Mouse (Mus musculus) midbrain, embryonic 16.5 days (tissue): ENCODE measurements around the gene Prokr1. TPM values are rescaled to one million over a fixed set of nuclear protein-coding genes. Genes with fewer than 3 reads are reported as not detected.

ENCODE experiments used
- ATAC-seq: fragments of 200-750 bp; cut with Nextera tagmentation; 2 replicates; pipeline ENCODE4 v1.8.0; 2017; ENCODE audit warnings: moderate TSS enrichment
- H3K27ac ChIP-seq: fragments of 300-500 bp; sonication (generic); 2 replicates; pipeline ENCODE4 v1.5.1; 2014; ENCODE audit warnings: mild to moderate bottlenecking, low read length, mixed read lengths
- H3K27me3 ChIP-seq: fragments of 300-500 bp; sonication (generic); 2 replicates; pipeline ENCODE4 v1.6.1; 2014; ENCODE audit warnings: low read depth, low read length, mixed read lengths; ENCODE audit not compliant: control insufficient read depth, insufficient read depth
- H3K36me3 ChIP-seq: fragments of 300-500 bp; sonication (generic); 2 replicates; pipeline ENCODE4 v1.6.1; 2014; ENCODE audit warnings: mild to moderate bottlenecking, low read length, moderate library complexity, mixed read lengths; ENCODE audit not compliant: control insufficient read depth, insufficient read depth
- H3K4me1 ChIP-seq: fragments of 300-500 bp; sonication (generic); 2 replicates; pipeline ENCODE4 v1.6.1; 2014; ENCODE audit warnings: mild to moderate bottlenecking, low read length, mixed read lengths; ENCODE audit not compliant: control insufficient read depth, insufficient read depth
- H3K4me2 ChIP-seq: fragments of 300-500 bp; sonication (generic); 2 replicates; pipeline ENCODE4 v1.6.1; 2014; ENCODE audit warnings: mild to moderate bottlenecking, low read length, mixed read lengths
- H3K4me3 ChIP-seq: fragments of 300-500 bp; sonication (generic); 2 replicates; pipeline ENCODE4 v1.5.1; 2014; ENCODE audit warnings: low read depth, mild to moderate bottlenecking, low read length, moderate library complexity, mixed read lengths
- H3K9ac ChIP-seq: fragments of 300-500 bp; sonication (generic); 2 replicates; pipeline ENCODE4 v1.6.1; 2014; ENCODE audit warnings: low read depth, low read length, mixed read lengths
- H3K9me3 ChIP-seq: fragments of 300-500 bp; sonication (generic); replicated peaks from 2 replicates; pipeline ENCODE4 v1.6.1; 2014; ENCODE audit warnings: mild to moderate bottlenecking, low read length, mixed read lengths; ENCODE audit not compliant: control insufficient read depth, poor library complexity, severe bottlenecking
- WGBS: fragments of 180-500 bp; shearing (Covaris S2); extraction: QIAGEN DNeasy Blood & Tissue Kit; methylation state at CpG from one replicate; pipeline ENCODE4 v1.1.7; 2014; 5-methylcytosine and 5-hydroxymethylcytosine counted together
- polyA plus RNA-seq: library from polyadenylated mRNA; unstranded; fragments of >200 nt; fragmentation: Nextera tagmentation; extraction: Ambion mirVana; gene quantifications from 2 replicates; pipeline ENCODE4 v1.2.1, GENCODE M21; 2015

The Prokr1 gene
- polyA plus RNA-seq, 1 experiment from 2014 or later: 1.6 TPM

DNA sequence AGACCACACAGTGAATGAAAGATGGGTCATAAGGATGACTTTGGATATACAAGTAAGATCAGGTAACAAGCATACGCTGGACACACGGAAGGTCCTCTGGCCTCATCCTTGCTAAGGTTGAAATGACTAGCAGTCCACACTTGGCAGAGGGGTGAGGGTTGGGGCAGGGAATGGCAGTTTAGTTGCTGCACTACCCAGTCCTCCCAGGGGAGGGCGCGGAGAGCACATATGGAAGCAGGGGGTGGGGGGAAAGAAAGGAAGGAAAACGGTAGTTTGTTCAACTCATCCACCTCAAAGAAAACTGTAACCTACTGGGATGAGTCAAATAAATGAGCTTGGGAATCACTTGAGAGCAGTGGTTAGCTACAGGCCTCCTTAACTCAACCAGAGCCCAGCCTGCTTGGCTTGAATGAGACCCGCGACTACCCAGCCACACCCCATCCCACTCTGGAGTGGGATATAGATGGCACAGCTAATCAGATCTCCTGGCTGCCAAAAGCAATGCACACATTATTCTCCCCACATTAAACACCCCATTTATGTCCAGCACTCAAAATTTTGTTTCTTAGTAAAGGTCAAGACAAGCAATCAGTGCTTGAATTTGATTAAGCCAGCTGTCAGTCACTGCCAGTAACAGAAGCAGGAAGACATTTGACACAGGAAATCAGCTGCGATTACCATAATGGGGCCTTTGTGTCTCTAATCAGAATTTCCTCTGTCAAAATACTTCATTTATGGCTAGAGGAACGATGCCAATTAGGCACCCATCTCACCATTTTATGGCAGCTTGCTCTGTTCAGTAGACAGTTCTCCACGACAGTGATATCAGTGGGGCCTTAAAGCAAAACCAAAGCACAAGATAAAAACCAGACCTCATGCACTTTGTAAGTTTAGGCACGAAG is 24.5 kb upstream of the Prokr1 start:
- Histone ChIP-seq H3K4me2 (no peak overlapping the region; the same call in 1 of the 2 replicates), H3K9ac (no peak overlapping the region), H3K27me3 (no peaks in the 10 kb centered on the region), H3K4me3 (no peak overlapping the region), H3K4me1 (no peaks in the 10 kb centered on the region), H3K36me3 (no peaks in the 10 kb centered on the region), H3K9me3 (no peaks in the 10 kb centered on the region), H3K27ac (no peak overlapping the region)
- WGBS: 66% methylated on average over 11 of the region's 11 CpGs
- no peak for ATAC-seq

DNA sequence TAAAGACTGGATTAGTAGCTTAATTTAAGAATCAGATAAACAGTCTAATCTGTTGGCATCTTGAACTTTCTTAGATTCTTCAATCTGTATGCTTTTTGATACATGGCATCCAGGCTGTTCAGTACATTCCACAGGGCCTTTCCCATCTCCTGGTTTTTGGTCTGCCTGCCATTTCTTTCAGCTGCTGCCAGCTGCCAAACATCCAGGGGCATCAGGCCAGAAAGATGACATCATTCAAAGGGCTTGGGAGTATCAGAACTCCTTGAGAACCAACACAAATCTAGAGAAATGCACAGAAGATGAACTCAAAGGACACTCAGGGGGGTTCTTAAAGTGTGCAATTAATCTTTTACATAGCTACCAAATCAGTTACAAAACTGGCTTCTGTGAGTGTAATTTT is 9.3 kb upstream of the Prokr1 start:
- H3K4me2 ChIP-seq: no peak overlapping the region
- no peaks in the 10 kb centered on the region for H3K36me3 ChIP-seq
- H3K4me3 ChIP-seq: no peak overlapping the region
- H3K9ac ChIP-seq: no peak overlapping the region
- no peaks in the 10 kb centered on the region for H3K27me3 ChIP-seq
- H3K27ac ChIP-seq: no peak overlapping the region
- ATAC-seq: no peak
- no peaks in the 10 kb centered on the region for H3K9me3 ChIP-seq
- peaks cover 4% of the 10 kb centered on the region; the same call in 1 of the 2 replicates for H3K4me1 ChIP-seq

DNA sequence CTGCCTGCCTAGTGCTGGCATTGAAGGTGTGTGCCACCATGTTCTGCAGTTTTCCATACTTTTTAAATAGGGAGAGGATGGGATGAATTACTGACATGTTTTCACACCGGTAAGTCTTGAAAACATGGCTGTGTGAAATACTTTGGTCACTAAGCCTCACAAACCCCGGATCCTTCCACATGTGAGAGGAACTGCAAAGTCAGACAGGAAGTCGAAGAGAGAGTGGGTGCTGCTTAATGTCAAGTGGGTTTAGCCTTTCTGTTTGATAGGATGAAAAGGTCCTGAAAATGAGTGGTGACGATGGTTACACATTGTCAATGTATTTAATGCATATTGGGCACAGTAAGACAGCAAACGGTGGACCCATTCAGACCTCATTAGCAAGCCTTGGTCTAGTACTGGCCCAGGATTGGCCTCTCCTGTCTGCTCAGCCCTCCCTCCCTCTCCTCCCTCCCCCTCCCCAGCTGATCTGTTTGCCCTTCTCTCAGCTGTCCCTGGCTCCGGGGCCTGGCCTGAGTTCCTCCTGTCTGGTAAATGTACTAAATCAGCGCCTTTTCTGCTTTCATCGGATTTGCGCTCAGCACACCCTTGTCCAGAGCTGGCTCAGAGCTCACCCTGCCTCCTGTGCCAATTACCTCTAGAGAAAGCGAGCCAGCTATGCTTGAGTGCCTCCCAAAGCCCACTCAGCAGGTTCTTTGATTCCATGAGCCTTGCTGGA is 6.7 kb upstream of the Prokr1 start:
- H3K27me3 ChIP-seq: no peaks in the 10 kb centered on the region
- 23% methylated on average over 10 of the region's 10 CpGs for WGBS
- H3K9ac ChIP-seq: no peak overlapping the region
- peaks cover 4% of the 10 kb centered on the region; the same call in 1 of the 2 replicates for H3K4me1 ChIP-seq
- no peak overlapping the region for H3K4me3 ChIP-seq
- H3K4me2 ChIP-seq: no peak overlapping the region
- ATAC-seq: peak; percentile 68
- no peak overlapping the region for H3K27ac ChIP-seq
- H3K36me3 ChIP-seq: no peaks in the 10 kb centered on the region
- H3K9me3 ChIP-seq: no peaks in the 10 kb centered on the region

DNA sequence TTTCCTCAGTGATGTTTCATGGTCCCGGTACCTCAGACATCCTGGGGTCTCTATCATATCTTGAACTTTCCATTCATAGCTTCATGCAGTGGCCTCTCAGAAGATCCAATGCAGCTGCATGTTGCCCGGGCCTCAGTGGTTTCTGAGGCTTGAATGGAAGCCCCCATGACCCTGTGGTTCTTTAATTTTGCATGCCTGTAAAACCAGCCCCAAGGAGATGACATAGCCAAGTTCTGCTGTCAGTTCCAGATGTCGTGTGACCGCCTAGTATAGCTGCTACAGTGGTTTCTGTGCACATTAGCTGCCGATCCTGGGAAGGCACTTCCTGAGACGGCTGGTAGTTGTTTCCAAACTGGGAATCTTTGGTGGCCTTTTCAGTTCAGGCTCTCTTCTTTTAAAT is 3.6 kb upstream of the Prokr1 start:
- Histone ChIP-seq H3K9ac (no peak overlapping the region), H3K36me3 (no peaks in the 10 kb centered on the region), H3K27me3 (no peaks in the 10 kb centered on the region), H3K4me2 (no peak overlapping the region), H3K4me1 (peaks cover 9% of the 10 kb centered on the region; the same call in 1 of the 2 replicates), H3K4me3 (no peak overlapping the region), H3K9me3 (no peaks in the 10 kb centered on the region), H3K27ac (no peak overlapping the region)
- WGBS: 86% methylated on average over 6 of the region's 6 CpGs
- no peak for ATAC-seq

DNA sequence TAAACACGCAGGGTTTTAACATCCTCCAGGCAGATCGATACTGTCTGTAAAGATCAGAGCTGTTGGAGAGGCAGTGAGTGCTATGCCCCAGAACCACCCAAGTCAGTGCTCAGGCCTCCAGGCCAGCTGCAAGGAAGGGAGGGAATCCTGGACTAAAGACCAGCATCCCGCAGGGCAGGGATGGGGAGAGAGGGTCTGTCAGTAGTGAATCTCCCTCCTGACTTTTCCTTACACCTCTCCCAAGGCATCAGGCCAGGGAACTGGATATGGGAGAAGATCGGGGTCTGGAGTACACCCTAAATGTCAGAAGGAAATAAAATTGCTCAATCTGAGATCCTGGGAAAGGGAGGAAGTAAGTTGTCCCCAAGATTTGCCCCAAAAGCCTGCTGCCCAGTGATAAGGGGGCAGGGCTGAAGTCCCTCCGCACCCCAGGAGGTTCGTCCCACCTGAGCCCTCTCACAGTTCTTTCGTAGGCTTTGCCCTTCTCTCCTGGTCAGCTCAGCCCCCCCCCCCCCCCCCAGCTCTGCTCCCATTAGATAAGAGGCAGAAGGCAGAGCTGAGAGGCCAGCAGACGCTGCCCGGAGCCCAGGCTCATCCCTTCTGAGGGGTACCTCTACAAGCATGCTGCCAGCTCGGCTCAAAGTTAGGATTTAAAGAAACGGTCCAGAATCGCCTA is 687 bp downstream of the Prokr1 start:
- Histone ChIP-seq H3K9me3 (no peaks in the 10 kb centered on the region), H3K9ac (peak overlapping the region; percentile 65), H3K4me1 (peaks cover 5% of the 10 kb centered on the region; the same call in 1 of the 2 replicates), H3K4me2 (peak overlapping the region; percentile 73), H3K36me3 (no peaks in the 10 kb centered on the region), H3K4me3 (peak overlapping the region; percentile 52), H3K27me3 (no peaks in the 10 kb centered on the region), H3K27ac (no peak overlapping the region)
- WGBS: 10% methylated on average over 12 of the region's 12 CpGs
- ATAC-seq: peak; percentile 47

DNA sequence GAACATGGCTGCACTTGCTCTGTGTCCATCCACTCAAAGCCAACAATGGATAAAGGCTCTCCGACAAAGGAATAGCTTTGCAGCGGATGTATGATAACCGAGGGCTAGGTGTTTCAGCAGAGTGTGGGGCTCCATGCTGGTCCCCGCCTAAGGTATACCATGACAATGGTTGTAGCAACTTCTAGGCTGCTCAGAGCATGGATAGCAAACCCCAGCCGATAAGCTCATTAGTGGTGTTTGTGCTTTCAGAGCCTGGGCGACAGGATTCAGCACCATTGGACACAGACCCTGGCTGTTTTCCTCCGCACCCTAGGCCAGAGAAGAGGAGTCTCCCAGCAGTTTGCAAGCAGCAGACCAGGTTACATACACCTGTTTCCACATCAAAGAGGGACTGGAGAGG is 6.6 kb downstream of the Prokr1 start:
- WGBS: 85% methylated on average over 7 of the region's 7 CpGs
- no peak overlapping the region for H3K27ac ChIP-seq
- H3K9ac ChIP-seq: no peak overlapping the region
- H3K27me3 ChIP-seq: no peaks in the 10 kb centered on the region
- H3K4me1 ChIP-seq: no peaks in the 10 kb centered on the region
- H3K9me3 ChIP-seq: no peaks in the 10 kb centered on the region
- H3K36me3 ChIP-seq: no peaks in the 10 kb centered on the region
- ATAC-seq: no peak
- no peak overlapping the region for H3K4me3 ChIP-seq
- no peak overlapping the region for H3K4me2 ChIP-seq

DNA sequence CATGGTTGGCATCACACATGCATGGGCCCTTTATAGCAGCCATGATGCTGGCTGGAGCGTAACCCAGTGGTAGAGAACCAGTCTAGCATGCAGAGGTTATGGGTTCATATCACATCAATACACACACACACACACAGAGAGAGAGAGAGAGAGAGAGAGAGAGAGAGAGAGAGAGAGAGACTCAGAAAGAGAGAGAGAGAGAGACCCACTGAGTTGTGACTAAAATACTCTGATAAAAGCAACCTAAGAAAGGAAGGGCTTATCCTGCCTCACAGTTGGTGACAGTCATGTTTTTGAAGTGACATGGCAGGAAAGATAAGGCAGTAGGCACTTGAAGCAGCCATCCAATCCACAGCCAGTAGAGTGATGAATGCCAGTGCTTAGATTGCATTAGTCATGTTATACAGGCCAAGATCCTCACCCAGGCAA is 7.3 kb downstream of the Prokr1 start:
- WGBS: 100% methylated on average over 1 of the region's 1 CpGs
- Histone ChIP-seq H3K4me2 (no peak overlapping the region), H3K9ac (no peak overlapping the region), H3K27ac (no peak overlapping the region), H3K4me1 (no peaks in the 10 kb centered on the region), H3K36me3 (no peaks in the 10 kb centered on the region), H3K9me3 (no peaks in the 10 kb centered on the region), H3K4me3 (no peak overlapping the region), H3K27me3 (no peaks in the 10 kb centered on the region)
- no peak for ATAC-seq

DNA sequence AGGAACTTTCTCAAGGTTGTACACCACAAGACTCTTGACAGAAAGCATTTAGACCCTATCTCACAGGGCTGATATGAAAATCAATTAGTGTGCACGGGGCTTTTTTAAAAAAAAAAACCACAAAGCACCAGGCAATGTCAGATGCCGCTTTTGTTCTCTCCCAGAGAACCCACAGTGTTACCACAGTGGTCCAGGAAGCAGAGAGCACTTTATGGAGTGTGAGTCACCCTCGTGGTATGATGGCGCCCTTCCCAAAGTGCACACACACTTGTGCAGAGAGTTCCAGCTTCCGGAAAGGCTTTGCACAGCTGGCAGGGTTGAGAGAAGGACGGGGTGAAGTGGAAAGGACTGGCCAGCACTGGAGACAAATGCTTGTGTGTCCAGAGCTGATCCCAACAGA is 8.1 kb downstream of the Prokr1 start:
- H3K9me3 ChIP-seq: no peaks in the 10 kb centered on the region
- WGBS: 82% methylated on average over 6 of the region's 6 CpGs
- no peak overlapping the region for H3K9ac ChIP-seq
- ATAC-seq: no peak
- H3K4me2 ChIP-seq: no peak overlapping the region
- H3K4me1 ChIP-seq: no peaks in the 10 kb centered on the region
- no peaks in the 10 kb centered on the region for H3K27me3 ChIP-seq
- no peak overlapping the region for H3K4me3 ChIP-seq
- H3K36me3 ChIP-seq: no peaks in the 10 kb centered on the region
- no peak overlapping the region for H3K27ac ChIP-seq
